Mouse (Mus musculus) spleen, adult 12 weeks (tissue): ENCODE data around the gene Nav1.

Experiments
- DNase-seq: peaks from one replicate; pipeline ENCODE4 v3.0.0; 2022; ENCODE audit warnings: low spot score

The Nav1 gene

DNA sequence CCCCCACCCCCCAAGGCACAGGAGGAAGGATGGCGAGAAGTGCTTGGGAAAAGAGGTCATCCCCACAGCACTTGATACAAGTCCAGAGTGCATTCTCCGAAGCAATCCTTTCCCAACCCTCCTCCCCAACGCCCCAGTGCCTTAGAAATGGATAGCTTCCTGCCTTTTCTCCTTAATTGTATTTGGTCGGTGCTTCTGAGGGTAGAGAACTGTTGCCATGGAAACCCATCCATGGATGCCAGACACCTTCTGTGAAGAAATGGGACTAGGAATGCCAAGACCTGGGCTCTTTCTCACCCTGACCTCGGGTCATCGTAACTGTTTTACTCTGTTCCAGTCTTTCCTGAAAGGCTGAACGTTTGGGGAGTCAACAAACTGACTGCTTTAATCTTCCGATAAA lies 26.1 kb downstream of the Nav1 start:
- no peak for DNase-seq

DNA sequence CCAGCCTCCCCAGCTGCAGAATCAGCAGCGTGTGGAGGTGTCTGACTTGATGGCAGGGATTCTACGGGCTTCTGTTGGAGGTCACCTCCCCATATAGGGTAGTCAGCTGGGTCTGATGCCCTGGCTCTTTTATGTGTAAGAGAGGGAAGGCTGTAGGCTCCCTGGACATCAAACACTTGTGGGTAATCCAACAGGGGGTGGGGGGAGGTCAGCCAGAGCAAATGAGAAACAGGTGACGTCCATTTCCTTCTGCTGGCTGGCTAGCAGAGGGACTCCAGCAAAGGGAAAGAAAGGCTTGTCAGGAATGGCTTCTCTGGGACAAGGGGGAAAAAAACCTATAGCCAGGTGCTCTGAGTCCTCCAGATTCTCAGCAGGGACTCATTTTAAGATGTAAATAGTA lies 28.0 kb downstream of the Nav1 start:
- no peak for DNase-seq

DNA sequence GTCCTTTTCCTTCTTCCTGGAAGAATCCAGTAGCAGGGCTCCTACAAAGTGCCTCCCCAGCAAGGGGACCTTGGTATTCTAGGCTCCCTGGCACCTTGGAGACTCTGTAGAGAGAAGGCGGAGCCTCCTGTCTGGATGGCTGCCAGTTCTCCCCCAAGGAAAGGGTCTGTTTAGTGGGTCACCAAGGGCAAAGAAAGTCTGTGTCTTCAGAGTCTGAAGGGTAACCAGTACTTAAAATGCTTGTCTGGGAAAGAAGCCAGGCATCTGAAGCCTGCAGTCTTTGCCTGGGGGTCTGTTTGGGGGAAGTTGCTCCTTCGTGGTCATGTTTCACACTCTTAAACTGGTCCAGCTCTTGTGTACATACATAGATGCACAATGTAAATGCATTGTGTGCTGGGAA lies 29.3 kb downstream of the Nav1 start:
- DNase-seq, result no peak

DNA sequence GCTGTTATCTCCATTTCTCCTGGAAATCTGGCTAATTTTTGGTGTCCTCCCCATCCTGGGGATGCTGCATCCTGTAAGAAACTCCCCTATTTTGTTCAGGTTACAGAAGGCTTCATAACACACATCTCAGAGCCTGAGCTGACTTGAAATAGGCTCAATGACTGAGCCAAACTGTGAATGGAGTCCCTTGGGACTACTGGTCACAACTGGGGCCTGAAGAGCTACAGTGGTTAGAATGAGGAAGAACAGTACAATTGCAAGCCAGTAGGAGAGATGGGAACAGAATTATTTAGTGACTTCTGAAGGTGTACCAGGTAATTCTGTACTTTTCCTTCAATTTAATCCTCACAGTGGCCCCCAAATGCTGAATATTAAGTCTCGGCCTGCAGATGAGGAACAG lies 31.7 kb downstream of the Nav1 start:
- no peak for DNase-seq

- DNase-seq, result no peak
Measured at GRCm38 (mm10) chr1:135574451-135575208, 32.5 kb downstream of the Nav1 start.

- DNase-seq, result no peak
Measured at GRCm38 (mm10) chr1:135572139-135572892, 34.8 kb downstream of the Nav1 start.

GRCm38 (mm10) chr1:135568087-135568486 lies 39.0 kb downstream of the Nav1 start:
- DNase-seq, result no peak

GRCm38 (mm10) chr1:135566611-135567010 lies 40.5 kb downstream of the Nav1 start:
- DNase-seq, result no peak

- no peak for DNase-seq
Measured at GRCm38 (mm10) chr1:135565775-135566174, 41.3 kb downstream of the Nav1 start.

DNA sequence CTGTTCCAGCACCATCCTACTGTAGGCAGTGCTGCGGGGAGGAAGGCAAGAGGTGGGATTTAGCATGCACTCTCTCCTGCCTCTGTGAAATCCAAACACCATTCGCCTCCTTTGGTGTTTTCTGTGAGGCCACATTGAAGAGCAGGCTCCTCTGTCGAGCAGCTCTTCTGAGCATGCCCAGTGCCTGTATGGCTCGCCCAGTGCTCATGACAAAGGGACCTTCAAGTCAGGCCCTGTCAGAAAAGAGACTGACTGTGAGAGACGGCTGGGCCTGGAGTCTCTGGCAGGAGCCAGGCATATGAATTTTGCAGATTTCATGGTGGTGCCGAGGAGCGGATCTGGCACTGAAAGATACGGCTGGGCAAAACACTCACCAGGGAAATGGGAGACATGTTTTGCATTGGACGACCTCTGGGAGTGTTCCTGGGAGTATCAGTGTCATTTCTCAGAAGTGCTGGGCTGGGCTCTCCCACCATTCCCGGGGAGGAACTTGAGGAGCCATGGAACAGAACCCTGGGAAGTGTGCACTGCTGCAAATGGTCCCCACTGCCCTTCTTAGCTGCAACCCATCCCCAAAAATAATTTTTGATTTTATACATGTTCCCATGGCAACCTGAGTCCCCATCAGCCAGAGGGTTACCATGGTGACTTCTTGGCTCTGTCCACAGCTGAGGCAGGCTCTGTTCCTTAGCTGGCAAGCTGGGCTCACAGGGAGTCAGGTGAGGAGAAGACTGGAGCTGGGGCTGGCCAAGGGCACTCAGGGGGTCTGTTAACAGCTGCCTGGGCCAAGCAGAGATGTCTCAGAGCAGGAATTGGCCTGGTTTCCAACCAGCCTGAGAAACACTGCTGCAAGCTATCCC lies 42.2 kb downstream of the Nav1 start:
- no peak for DNase-seq

DNA sequence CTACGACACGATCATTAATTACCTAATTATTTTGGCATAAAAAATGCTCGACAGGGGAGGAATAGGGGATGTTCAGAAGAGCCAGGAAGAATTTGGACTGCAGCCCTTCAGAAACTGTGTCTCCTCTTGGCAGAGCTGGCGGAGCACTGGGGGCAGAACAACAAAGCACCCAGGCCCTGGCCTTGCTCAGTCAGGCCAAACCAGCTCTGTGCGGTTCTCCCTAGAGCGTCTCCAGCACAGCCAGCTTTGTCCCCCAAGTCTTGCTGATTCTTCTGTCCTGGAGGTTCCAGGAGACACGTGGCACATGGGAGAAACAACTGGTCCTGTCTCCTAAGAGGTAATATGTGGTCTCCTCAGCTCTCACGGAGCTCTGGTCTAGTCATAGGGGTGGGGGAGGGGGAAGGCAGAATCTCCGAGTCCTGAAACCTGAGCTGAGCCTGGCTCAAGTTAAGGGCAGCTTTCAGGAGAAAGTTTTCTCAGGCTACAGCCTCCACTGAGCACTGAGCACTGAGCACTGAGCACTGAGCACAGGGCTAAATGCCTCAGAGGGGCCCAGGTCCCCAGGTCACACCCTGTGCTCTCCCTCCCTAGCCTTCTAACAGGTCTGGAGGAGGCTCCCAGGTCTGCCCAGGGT lies 43.2 kb downstream of the Nav1 start:
- DNase-seq, result no peak

DNA sequence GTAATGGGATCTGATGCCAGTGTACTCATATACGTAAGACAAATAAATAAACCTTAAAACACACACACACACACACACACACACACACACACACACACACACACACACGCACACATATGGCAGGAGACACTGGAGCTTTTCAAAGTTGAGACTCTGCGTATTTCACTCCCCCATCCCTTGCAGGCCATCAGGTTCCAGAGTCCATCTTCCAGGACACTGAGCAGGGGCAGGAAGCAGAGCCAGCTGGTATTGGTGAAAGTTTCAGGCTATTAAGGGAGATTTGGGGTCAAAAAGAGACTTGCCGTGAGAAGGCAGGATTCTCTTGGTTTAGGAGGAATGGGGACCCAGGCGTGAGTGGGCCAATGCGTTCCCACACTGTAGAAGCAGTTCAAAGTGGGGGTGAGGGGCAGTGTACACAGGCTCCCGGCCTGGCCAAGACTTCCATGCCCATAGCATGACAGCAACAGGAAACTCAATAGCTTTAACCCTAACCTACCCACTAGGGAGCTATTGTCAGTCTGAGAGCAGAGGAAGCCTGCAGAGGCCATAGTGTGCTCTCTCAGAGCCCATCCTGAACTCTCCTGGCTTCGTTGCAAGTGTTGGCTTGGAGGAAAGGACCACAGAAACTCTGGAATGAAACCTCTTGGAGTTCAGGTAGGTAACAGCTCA lies 44.0 kb downstream of the Nav1 start:
- DNase-seq, result no peak

GRCm38 (mm10) chr1:135562115-135562514 lies 45.0 kb downstream of the Nav1 start:
- DNase-seq, result no peak

DNA sequence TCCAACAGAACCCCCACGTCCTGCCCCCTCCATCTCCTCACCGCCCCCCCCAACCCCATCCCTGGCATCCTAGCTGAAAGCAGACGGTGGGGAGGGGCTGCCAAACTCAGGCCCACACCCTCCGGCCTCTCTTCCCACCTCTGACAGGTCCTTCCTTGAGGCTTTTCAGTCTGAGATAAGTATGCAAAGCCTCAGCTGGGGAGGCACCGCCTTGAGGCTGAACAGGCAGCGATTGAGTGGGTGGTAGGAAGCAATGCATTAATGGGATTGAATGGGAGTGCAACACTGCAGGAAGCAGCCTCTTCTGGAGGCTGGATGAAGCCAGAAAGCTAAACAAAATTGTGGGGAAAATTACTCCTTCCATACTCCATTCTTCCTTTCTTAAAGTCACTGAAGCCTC lies 45.8 kb downstream of the Nav1 start:
- DNase-seq, result no peak

- DNase-seq, result no peak
Measured at GRCm38 (mm10) chr1:135557976-135558375, 49.1 kb downstream of the Nav1 start.

- no peak for DNase-seq
Measured at GRCm38 (mm10) chr1:135555885-135556284, 51.2 kb downstream of the Nav1 start.

GRCm38 (mm10) chr1:135554632-135555260 lies 52.3 kb downstream of the Nav1 start:
- DNase-seq, result no peak

DNA sequence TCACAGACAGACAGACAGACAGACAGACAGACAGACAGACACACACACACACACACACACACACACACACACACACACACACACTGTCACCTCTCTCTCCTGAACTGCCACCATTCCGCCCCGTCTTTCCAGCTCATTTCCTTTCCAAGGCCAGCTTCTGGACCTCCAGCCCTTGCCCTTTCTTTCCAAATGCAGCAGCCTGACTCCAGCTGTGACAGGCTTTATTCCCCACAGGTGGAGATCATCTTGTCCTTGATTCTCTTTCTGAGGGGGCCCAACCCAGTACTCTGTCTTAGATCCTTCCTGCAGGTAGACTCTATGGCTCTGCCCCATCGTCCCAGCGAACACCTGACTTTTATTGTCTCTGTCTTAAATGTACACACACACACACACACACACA lies 53.5 kb downstream of the Nav1 start:
- no peak for DNase-seq

DNA sequence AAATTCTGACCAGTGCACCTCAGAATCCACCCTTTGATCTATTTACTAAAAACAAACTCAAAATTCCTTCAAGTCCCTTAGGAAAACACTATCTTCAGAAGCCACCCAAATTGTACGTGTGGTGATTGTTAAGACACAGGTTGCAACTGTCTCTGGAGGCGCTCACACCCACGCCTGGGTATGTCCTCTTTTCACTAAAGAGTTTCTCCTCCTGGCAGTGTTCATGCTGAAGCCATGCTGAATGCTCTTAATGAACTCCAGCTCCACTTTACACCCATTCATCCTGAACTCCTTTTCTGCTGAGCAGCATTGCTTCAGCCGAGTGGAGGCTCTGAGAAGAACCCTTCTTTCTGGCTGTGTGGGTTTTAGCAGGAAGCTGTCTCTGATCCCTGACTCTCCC lies 53.9 kb downstream of the Nav1 start:
- no peak for DNase-seq

GRCm38 (mm10) chr1:135550886-135551285 lies 56.2 kb downstream of the Nav1 start:
- no peak for DNase-seq

- DNase-seq, result no peak
Measured at GRCm38 (mm10) chr1:135548750-135549149, 58.3 kb downstream of the Nav1 start.
